Mouse (Mus musculus): ENCODE results near the gene Grb2.

The Grb2 gene

DNA sequence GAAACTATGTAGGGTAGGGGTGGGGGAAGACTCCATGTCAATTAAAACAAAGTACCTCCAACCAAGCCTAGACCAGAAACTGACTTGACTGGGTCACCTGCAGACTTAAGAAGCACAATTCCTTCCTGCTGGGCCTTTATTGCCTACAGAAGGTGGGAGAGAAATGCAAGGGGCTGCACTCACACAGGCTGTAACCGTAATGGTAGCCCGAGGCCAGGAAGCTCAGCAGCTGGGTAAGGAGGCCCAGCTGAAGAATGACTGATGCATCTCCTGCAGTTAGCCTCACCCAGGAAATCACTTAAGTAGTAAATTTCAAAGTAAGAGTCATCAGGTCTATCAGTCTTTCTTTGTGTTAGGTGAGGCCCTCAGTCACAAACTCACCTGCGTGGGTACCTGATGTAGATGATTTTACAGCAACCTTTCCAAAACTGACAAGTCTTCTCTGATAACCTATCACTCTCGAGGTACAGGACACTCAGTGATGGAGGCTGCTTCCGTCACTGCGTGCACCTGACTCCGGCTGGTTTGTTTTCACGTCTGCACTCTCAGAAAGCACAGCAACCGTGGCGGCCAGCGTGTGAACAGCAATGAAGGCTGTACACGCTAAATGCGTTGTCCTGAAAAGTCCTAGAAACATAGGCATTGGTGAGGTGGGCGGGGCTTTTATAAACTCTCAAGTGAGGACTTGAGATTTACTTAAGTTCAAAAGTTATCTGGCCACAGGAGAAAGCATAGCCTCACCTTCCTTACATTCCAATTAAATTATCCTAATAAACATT lies 19.1 kb downstream of the Grb2 start:
- no peak for DNase-seq (ENCODE audit: low read depth, low spot score)

DNA sequence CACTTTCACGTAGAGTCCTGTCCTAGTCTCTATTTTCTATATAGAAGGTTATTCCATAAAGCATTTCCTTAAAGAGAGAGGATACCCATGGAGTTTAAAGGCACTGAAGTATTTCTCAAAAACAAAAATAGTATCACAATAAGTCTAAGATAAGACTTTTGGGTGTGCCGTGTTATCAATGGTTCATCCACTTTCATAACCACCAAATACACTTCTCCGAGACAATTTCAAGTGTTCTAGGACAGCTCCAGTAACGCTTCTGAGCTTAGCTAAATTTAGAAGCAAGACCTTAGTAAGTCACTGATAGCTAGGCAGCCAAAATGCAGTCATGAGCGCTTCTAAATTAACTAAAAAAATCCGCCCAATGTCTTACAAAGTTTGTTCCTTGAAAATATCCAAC lies 22.0 kb downstream of the Grb2 start:
- DNase-seq (ENCODE audit: low read depth, low spot score): no peak

DNA sequence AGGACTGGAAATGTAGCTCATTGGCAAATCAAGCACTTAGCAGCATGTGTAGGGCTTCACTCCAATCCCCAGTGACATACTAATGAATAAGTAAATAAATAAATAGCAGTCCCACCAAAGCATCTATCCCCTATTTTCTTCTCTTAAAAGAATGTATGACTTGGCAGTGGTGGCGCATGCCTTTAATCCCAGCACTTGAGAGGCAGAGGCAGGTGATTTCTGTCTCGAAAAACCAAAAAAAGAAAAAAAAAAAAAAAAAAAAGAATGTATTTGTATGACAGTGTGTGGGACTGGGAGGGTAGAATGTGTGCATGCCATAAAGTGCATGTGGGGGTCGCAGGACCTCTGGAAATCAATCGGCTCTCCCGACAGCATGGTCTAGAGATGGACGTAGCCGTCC lies 22.4 kb downstream of the Grb2 start:
- no peak for DNase-seq (ENCODE audit: low read depth, low spot score)

DNA sequence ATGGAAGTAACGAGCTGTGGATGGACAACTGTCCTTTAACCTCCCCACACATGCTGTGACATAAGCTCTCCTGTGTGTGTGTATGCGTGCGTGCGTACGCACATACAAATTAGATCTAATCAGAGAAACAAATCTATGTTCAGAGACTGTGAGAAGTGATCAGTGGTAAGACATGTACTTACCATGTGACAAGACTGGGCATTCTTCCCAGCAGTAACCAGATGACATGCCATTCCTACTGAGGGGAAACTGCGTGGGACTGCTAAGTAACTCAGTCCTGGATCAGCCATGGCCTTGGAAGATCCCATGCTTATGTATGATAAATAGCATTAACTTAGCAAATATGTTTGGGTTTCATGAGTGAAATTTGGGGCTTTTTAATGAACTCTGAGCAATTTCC lies 23.5 kb downstream of the Grb2 start:
- DNase-seq (ENCODE audit: low read depth, low spot score): no peak

DNA sequence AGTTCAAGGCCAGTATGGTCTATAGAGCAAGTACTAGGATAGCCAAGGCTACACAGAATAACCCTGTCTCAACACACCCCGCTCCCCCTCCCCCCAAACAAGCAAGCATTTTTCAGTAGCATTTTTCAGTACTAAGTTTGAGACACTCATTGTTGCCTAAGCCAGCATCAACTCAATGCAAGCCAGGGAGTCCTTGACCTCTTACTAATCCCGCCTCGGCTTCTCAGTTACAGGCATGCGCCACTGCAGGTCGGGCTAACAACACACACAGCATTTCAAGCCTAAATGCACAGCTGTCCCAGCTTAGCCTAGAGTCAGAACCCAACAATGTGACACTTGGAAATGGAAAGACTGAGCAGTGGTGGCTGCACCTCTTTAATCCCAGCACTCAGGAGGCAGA lies 25.1 kb downstream of the Grb2 start:
- DNase-seq (ENCODE audit: low read depth, low spot score): no peak

DNA sequence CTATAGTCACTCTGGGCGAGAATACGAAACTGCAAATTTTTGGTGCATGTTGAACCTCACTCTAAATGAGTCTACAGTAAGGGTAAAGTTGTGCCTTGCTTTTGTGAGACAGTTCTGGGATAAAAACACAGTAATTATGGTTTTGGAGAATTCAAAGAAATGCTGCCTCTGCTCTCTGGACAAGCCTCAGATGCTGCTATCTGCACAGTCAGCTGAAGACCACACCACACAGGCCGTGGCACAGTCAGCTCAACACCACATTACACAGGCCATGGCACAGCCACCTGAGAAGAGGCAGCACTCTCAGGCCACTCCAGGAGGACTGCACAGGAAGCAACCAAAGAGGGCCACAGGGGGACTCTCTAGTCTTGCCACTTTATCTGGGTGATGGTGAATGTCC lies 26.0 kb downstream of the Grb2 start:
- no peak for DNase-seq (ENCODE audit: low read depth, low spot score)

DNA sequence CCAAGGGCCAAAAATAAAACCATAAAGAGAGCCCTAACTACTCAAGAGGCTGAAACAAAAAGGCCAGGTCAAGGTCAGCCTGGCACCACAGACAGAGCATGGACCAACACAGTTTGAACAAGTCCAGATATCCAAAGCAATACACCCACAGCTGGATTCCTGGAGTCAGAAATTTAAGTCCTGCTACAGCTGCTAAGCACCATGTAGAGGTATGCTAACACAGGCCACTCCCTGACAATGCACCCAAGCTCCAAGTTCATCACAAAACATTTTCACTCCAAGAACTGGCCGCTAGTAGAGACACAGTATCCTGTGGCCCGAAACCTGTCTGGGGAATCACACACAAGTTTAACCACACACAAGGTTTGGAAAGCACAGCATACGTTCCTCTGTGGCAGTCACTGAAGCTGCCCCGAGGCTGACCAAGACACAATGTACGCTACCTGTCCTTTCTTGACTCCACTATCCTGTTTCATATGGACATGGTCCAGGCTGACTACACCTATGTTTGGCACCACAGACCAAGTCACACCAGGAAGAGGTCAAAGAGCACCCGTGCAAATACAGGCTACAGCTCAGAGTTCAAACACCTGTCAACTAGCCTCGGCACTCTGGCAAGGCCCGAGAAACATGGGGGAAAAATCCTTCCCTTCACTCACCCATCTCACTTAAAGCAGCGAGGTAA lies 28.7 kb downstream of the Grb2 start:
- no peak for DNase-seq (ENCODE audit: low read depth, low spot score)

DNA sequence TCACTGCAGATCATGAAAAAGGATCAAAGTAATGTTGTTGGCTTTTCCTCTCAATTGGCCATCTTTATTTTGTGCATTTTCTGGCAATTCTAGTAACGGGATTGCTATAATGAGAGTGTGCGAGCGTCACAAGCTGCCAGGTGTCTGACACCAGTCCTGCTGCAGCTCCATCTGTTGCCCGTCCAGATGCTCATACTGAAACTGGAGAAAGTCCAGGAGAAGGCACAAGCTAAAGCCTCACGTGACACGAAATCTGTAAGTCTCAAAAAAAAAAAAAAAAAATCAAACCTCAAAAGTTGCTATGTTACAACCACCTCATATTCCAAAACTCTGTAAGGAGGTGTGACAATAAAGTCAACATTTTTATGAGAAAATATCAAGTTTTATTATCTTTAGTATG lies 29.5 kb downstream of the Grb2 start:
- no peak for DNase-seq (ENCODE audit: low read depth, low spot score)

DNA sequence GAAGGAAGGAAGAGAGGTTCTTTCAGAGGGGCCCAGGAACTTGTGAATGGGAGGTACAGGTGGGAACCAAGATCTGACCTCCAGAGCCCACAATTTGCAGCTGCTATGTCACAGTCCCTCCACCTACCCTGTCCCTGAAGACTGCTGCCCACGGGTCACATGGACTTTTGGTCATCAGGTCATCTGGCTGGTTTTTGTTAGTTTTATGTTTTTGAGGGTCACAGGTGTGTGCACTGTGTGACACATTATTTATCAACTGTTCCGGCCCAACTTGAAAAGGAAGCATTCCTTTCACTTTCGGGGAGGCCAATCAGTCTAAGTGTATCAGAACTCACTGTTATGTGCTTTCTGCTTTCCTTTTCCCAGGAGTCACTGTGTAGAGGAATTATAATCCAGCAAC lies 30.9 kb downstream of the Grb2 start:
- DNase-seq (ENCODE audit: low read depth, low spot score): no peak

DNA sequence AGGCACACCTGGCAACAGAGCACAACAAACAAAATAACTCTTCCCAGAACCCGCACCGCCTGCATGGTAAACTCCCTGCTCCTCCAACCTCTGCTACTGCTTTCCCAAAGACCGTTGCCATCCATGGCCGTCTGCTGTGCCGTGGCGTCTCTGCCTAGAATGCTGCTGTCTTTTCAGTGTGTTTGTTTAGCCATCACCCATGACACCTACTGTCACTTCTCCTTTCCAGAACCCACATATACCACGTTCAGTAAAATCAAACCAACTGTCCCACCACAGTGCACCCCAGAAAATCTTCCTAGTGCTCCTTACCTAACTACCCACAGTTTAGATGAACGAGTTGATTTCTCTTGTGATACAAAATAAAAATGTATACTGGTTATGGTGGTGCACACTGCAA lies 31.7 kb downstream of the Grb2 start:
- DNase-seq (ENCODE audit: low read depth, low spot score): no peak

DNA sequence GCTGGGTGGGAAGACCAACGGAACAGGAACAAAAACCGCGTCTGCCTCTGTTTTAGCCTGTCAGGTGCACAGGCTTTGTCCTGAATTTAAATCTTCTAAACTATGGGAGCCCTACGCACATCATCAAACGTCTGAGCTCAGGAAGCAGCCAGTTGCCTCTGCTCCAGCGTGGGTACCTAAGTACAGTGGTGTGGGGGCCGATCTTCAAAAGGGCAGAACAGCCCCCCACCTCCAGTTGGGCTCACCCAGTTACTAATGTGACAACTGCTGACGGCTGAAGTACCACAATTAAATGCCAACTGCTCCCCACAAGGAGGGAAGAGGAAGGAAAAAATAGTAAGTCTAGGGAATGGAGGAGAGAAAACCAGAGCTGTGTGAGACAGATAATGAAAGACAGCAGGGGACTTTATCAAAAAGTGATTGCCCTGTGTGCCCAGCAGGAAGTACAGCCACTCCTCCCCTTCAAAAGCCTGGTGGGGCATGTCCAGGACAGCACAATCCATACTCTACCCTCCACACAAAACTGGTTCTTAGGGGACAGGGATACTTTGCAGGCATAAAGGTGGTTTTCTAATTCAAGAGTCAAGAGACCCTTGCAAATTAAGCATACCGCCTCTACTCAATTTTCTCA lies 34.0 kb downstream of the Grb2 start:
- DNase-seq (ENCODE audit: low read depth, low spot score): no peak

DNA sequence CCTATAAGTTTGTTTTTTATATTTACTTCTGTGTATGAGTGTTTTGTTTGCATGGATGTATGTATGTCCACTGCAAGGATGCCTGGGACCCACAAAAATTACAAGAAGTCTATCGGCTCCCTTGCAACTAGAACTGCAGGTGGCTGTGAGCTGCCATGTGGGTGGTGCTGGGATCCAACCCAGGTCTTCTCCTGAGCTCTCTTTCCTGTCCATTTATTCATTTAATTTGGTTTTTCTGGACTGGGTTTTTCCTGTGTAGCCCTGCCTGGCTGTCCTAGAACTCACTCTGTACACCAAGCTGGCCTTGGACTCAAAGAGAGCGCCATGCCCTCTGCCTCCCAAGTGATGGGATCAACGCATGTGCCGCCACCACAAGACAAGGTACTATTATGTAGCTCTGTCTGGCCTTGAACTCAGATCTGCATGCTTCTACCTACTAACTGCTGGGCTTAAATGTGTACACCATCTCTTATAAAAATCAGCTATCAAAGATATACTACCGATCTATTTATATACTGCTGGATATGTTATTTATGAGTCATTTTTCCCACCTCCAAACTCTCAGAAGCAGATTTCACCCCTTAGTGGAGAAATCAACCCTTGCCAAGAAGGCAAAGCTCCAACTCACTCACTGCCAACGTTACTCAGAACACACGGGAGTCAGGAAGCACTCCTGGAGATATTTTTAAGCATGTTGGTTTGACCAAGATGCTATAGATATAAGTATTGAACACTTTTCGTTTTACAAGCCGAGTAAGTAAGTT lies 34.7 kb downstream of the Grb2 start:
- no peak for DNase-seq (ENCODE audit: low read depth, low spot score)

DNA sequence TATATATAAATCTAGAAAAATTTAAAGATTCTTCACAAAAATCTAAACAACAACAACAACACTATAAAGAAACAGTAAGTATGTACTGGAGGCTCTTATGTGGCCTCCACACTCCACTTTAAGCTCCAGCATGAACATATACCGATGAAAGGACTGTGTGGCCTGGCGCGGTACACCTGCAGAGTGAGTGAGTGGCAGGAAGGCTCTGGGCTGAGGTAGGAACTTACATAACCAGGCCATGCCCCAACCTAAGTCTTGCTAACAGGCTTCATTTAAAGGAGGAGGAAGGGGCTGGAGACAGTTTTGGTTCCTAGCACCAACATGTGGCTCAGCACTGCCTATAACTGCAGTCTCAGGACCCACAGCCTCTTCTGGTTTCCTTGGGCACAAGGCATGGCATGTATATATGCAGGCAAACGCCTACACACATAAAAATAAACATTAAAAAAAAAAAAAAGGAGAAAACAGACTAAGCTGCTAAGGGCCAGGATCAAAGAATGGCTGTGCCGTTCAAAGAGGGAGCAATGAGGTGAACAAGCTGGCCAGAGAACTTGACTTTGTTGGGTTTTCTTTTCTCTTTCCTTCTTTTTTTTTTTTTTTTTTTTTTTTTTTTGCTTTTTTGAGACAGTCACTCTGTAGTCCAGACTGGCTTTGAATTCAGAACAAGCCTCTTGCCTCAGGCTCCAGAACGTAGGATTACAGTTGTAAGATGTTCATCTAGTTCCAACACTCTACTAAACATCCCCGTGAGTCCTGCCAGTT lies 36.0 kb downstream of the Grb2 start:
- DNase-seq (ENCODE audit: low read depth, low spot score): no peak

DNA sequence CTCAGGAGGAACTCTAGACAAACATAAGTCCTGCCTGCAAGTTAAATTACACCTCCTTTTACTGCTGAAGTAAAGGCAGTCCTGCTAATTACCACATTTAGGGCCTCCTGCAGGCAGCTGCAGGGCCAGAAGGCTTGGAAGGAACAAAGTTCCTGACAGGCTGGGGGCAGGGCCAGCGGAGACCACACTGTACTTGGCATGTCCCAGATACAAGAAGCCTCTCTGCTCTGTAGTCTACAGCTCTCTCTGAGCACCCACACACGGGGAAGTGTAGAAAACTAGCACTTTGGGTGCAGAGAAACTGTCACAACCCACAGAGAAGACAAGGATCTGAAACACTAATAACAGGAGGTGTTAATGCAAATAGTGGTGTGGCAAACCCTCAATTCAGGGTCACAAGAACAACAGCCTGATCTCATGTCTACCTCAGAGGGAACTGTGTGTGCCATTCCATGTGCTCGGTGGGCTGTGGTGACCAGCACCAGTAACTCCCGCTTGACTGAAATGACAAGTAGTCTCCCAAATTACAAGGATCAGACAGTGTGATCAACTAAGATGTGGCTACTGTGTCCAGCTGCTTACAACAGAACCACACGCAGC lies 37.8 kb downstream of the Grb2 start:
- no peak for DNase-seq (ENCODE audit: low read depth, low spot score)

DNA sequence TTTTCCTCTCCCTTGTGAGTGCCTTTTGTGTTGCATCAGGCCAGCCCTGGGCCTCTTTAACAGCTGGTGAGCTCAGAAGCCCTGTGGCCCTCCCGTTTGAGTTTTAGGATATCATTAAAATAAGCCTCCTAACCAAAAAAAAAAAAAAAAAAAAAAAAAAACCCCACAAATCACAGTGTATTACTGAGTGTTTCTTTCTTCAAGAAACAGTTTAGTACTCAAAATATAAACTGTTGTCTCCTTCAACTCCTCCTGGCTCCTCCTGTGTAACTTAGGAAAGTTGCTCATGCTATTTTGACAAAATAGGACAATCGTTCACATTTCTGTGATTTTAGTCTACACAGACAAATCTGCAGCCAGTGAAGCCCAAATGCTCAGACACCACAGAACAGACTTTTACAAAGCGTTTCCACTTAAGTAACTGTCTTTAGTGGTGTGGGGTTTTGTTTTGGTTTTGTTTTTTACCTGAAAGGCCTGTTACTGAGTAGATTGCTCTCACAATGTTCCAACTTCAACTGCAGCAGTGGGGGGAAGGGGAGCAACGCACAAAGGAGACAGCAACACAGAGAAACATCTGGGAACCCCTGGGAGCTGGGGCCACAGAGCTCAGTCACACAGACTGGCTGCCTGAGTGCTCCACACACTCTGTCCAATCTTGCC lies 44.6 kb downstream of the Grb2 start:
- DNase-seq (ENCODE audit: low read depth, low spot score): no peak

DNA sequence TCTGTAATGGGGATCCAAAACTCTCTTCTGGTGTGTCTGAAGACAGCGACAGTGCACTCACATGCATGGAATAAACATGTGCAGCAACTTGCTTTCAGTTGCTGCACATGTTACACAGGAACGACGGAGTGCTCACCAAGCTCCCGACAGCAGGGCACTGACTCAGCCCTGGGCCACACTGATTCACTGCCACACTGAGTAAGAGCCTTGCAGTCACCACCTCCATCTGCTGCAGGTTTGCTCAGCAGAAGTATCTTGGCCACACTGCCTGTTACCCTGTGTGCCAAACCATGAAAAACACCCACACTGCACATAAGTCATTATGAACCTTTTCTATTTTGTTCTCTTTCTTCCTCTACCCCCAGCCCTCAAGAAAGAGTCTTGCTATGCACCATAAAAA lies 48.0 kb downstream of the Grb2 start:
- no peak for DNase-seq (ENCODE audit: low read depth, low spot score)

DNA sequence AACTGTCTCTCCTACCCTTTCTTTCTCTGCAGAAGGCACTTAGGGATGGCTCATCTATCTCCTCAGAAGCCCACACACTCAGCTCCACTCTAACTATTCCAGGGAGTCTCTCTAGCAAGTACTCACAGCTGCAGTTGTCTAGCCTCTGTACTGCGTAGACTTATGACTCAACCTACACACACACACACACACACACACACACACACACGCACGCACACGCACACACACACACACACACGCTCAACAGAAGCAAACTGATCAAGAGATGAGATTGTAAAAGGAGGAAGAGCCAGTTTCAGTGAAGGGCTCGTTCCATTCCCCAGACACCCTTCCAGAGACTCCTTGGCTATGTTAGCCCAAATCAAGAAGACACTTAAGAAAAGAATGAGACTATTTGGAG lies 49.9 kb downstream of the Grb2 start:
- DNase-seq (ENCODE audit: low read depth, low spot score): no peak

DNA sequence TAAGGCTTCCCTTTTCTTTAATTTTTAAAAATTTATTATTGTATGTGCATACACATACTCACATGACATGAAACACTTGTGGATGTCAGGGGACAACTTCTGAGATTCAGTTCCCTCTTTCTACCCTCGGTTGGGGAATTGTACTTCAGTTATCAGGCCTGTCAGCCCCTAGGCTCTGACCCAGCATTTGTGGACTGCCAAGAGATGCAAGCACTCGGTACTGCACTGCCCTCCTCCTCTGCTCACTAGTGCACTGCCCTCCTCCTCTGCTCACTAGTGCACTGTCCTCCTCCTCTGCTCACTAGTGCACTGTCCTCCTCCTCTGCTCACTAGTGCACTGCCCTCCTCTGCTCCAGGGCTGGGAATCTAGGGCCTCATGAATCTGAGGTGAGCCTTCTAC lies 54.3 kb downstream of the Grb2 start:
- no peak for DNase-seq (ENCODE audit: low read depth, low spot score)

DNA sequence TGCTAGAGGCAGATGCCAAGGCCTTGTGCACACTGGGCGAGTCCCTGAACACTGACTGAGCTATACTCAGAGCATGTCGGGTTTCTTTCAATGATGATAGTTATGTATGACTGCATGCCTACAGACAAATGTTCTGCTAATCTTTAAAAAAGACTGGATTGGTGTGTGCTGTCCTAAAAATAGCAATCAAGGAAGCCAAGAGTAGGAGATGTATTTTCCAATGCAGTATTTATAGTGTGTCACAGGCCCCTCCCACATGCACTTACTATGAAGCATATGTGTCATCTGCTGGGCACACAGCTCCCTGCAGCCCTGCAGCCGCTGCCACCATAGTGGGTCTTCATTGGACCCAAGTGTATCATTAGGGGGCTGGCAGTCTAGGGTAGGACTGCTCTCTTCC lies 55.2 kb downstream of the Grb2 start:
- DNase-seq (ENCODE audit: low read depth, low spot score): no peak

DNA sequence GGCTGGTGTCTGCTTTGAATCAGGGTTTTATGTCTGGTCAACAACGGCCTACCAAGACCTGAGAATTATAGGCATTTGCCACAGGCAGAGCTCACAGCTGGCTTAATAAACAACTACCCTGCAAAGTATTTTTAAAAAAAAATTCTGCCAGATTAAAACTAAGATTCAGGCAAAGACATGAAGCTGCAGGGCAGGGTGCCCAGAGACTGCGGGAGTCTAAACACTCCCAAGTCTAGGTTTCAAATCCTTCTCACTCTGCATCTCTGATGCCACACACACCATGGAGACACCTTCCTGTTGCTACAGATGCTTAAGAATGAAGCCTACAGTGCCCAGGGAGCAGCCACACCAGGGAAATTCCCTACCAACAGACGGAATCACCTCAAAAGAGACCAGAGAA lies 56.7 kb downstream of the Grb2 start:
- no peak for DNase-seq (ENCODE audit: low read depth, low spot score)

DNA sequence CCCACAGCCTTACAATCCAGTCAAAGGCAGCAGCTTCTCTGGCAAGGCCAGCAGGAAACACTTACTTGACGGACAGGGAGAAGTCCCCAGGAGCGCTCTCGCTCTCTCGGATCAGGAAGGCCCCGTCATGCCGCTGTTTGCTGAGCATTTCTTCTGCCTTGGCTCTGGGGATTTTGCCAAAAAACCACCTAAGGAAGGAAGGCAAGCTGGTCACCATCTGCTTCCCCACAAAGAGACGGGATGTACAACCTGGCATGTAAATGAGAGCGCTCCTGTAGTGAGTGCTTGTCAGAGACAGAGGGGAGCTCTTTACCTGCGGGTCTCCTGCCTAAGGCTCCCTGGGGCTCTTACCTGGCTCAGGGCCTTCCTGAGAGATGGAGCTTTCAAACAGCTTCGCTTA lies 58.7 kb downstream of the Grb2 start:
- DNase-seq (ENCODE audit: low read depth, low spot score): no peak

Measured in brain, embryonic 18.5 days (tissue).